Mouse (Mus musculus): ENCODE results near the gene Drap1.

DNA sequence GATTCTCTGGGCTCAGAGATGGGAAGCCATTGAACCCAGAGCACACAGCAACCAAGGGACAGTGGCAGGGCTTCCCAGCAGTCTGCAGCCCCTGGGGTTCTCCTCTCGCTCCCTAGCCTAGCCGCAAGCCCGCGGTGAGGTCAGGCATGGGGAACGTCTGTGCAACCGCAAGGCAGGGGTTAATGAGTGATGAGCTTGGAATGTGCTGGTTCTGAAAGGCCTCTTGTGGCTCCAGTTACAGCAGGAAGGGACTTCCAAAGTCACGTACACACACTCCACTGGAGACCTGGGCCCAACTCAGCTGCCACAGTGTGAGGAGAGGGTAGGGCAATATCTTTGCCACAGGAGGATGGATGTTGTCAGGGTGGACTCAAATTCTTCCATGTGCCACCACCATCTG is 20.2 kb upstream of the Drap1 start:
- TF ChIP-seq CTCF (IDR thresholded peaks at IDR 0.05; ENCODE audit: low read depth, low read length) = no peak
- no peak for TF ChIP-seq POLR2A (IDR thresholded peaks at IDR 0.05; ENCODE audit: insufficient read depth, low read length)
